Mouse (Mus musculus) heart, postnatal 10 days (tissue): ENCODE measurements around the gene Rps6ka2. TPM values are rescaled to one million over a fixed set of nuclear protein-coding genes. Genes with fewer than 3 reads are reported as not detected.
"Not testable (repeated sequence)": the region's sequence is repeated elsewhere in the genome, so short reads cannot be mapped to it uniquely, and the experiment has no call there.

Source experiments
- DNase-seq, 2 experiments: peaks; one replicate each; pipeline ENCODE4 v3.0.0; 2021
- intact Hi-C: fragments of 180-260 bp; cut with DNase I; formaldehyde crosslinking; loops from one replicate; pipeline ENCODE4 v1.15.1; 2025
- total RNA-seq, 2 experiments: library from RNA; stranded (reverse); gene quantifications; 2 replicates each; pipeline ENCODE4 v1.2.3; 2021

Gene Rps6ka2
- total RNA-seq, 2 experiments from 2014 or later, result 16.7 to 20.9 TPM

DNA sequence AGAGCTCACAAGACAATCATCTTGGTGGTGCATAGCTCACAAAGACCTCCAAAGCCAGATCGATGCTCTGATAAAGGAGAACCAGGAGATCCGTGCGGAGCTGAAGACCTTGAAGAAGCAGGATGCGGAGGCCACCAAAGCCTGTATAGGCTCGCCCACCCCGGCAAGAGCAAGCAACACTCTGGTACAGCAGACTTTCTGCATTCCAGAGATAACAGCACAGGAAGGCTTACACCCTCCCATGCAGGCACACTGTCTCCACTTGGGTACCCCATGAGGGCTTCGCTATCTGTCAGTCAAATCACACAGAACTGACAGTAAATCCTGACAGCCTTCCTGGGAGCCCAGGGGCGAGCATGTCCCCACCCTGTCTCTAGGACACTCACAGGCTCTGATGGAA lies 156.5 kb downstream of the Rps6ka2 start:
- DNase-seq, intact Hi-C loops: not testable (repeated sequence)

DNA sequence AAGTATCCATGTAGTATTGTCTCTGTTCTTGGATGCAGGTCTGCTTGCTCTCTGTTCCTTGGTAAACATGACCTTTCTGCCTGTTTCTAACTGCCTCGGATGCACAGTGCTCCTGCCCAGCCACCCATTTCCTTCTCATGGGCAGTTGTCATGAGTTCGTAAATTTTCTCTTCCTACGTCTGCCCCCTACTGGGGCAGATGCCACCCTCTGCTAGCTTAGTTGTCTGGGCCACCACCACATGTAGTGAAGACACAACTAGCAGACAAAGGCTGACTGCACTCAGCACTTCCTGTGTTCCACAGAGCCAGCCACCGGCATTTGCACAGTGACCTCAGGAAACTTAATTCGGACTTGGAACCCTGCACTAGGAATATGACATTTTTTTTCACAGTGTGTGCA lies 162.8 kb downstream of the Rps6ka2 start:
- intact Hi-C loops, result not testable (repeated sequence)

GRCm38 (mm10) chr17:7337381-7337780 lies 167.5 kb downstream of the Rps6ka2 start:
- DNase-seq, intact Hi-C loops: not testable (repeated sequence)

More for the DNA sequence above, 162.8 kb downstream of the Rps6ka2 start:
- DNase-seq, result not testable (repeated sequence)

GRCm38 (mm10) chr17:7348765-7349164 lies 178.8 kb downstream of the Rps6ka2 start:
- intact Hi-C loops, result not testable (repeated sequence)

DNA sequence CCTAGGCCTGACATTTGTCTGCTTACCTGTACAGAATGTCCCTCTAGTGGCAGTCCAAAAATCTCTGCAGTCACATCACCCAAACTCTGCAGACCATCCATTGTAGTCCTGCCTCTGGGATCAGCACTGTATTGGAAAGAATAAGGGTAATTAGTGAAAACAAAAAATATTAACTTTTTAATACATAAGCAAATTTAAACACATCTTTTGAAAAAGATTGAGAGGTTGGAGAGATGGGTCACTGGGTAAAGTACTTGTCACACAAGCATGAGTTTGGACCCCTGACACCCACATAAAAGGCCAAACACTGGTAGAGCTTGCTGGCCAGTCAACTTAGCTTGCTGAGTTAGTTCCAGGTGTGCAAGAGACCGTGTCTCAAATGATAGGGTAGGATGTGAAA lies 182.7 kb downstream of the Rps6ka2 start, which contains the start of gene Ttll2:
Ttll2 (minus strand) TSS at position 101 of the 400 bp plus-strand sequence.
- intact Hi-C loops, DNase-seq: not testable (repeated sequence)

More at GRCm38 (mm10) chr17:7348765-7349164, 178.8 kb downstream of the Rps6ka2 start:
- DNase-seq, result not testable (repeated sequence)

Other genes starting within 250 kb of the Rps6ka2 start
- gene Rsph3b, start 221.4 kb upstream of the Rps6ka2 start, total RNA-seq, result 10 to 100 TPM; 52.5 to 55.5 TPM
- gene Tagap1, start 209.0 kb upstream of the Rps6ka2 start, total RNA-seq, result 1 to 10 TPM; 9.1 to 10.0 TPM
- 100 to 1,000 TPM; 191 to 203 TPM for gene Rnaset2b, start 199.5 kb upstream of the Rps6ka2 start, total RNA-seq
- gene Gm49721, start 191.2 kb upstream of the Rps6ka2 start, total RNA-seq, result not detected
- not detected for gene Gm1604a, start 144.5 kb upstream of the Rps6ka2 start, total RNA-seq
- not detected for gene Tcp10a, start 154.5 kb downstream of the Rps6ka2 start, total RNA-seq
- gene Ttll2, start 182.6 kb downstream of the Rps6ka2 start, total RNA-seq, result not detected
- not detected for gene Gm49630, start 201.9 kb downstream of the Rps6ka2 start, total RNA-seq
- gene Unc93a2, start 215.3 kb downstream of the Rps6ka2 start, total RNA-seq, result not detected